Mouse (Mus musculus) left cerebral cortex, postnatal 4 days (tissue): Measurements from ENCODE around the gene Nmu. TPM values are rescaled to one million over a fixed set of nuclear protein-coding genes. Genes with fewer than 3 reads are reported as not detected.
A peak's percentile ranks its signal among the peaks of the same experiment; 100 is the strongest.

ENCODE experiments used
- DNase-seq: peaks from one replicate; pipeline ENCODE4 v3.0.0-alpha.2; 2022
- intact Hi-C: fragments of 180-260 bp; cut with DNase I; formaldehyde crosslinking; loops from one replicate; pipeline ENCODE4 v1.15.1; 2025
- total RNA-seq, 2 experiments: library from RNA; stranded (reverse); gene quantifications; 2 replicates each; pipeline ENCODE4 v1.2.3; 2021

Nmu gene
- not detected for total RNA-seq

DNA sequence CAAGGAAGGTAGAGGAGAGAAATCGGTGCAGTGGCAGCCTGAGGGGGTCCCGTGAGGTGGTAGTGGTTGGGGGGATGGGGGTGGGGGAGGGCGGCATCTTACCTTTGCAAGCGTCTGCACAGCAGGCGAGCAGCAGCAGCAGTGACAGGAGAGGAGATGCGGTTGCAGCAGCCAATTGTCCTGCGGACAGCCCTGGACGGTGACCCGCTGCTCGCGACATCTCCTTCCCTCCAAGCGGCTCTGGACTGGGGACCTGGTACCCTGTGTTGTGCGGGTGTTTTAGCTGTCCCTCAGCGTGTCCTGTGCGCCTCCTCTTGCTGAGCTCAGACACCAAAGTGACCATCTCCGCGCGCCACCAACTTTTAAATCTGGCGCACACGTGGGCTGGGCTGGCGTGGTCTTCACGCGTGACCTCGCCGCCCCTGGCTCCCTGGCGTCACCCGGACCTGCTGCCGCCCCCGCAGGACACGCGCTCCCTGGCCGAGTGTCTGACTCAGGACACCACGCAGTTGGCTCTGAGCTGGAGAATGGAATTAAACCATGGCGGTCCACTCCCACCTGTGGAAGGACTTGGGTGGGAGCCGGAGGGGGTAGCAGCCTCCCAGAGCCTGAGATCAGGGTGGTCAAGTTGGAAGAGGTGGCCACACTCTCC lies at the start of gene Nmu:
Gene Nmu, minus strand, starts transcription at position 336 of the 652 bp plus-strand sequence.
- intact Hi-C loops: no loop called here
- DNase-seq: no peak

DNA sequence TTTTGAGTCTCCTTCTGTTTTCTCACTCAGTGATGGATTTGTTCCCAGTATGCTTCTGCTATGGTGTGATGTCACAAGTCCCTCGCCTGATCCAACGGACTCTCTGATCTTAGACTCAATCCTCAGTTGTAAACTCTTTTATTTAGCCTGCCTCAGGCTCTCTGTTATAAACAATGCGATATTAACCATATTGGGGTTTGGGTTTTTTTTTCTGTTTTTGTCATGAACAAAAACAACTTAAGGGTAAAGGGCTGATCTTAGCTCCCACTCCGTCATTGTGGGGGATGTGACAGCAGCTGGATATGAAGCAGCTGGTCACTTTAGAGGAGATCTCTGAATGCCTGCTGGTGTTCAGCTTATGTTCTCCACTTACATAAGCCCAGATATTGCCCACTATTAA lies 48.1 kb upstream of the Nmu start:
- no peak for DNase-seq
- intact Hi-C loops: loop anchor here (10.0 kb wide), 1 partner anchor 547 kb away; no protein-coding TSS in a partner anchor

DNA sequence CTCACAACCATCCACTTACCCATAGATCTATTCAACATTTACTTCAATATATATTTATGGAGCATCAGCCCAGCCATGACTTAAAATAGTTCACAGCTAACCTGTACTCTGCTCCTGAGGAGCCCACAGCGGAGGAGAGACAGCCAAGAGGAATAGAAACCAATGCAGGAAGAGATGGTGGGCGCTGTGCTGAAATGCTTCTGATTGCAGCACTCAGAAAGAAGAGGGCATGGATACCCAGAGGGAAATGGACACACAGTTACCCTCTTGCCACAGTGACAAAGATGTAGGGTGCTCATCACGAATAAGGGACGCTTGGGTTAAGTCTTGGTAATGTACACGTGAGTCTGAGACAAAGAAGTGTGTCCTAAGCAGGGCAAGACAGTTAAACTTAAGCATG lies 30.8 kb upstream of the Nmu start:
- intact Hi-C loops: no loop called here
- DNase-seq: no peak

DNA sequence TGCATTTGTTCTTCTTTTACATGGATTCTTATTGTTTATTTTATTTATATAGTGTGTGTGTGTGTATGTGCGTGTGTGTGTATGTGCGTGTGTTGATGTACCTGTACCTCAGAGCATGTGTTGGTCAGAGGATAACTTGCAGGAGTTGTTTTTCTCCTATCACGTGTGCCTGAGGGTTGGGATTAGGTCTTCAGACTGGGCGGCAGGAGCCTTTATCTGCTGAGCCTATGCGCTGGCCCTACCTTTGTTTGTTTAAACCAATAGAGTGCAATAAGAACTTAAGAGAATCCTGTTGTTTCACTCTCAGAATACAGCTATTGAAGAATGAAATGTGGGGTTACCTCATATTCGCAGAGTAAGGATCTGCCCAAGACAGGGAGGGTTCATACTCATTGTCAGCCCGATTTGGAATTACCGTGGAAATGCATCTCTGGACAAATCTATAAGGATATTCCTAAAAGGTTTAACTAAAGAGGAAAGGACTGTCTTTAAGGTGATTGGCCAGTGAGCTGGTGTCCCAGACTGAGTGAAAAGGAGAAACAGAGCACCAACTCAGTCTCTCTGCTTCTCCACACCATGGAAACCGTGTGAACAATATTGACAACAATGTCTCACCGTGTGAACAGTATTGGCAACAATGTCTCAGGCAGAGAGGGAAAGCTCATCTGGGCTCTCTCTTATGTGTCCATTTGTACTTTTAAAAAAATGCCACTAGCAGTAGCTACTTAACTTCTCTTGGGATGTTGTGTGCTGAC lies 25.6 kb upstream of the Nmu start:
- intact Hi-C loops: no loop called here
- no peak for DNase-seq

DNA sequence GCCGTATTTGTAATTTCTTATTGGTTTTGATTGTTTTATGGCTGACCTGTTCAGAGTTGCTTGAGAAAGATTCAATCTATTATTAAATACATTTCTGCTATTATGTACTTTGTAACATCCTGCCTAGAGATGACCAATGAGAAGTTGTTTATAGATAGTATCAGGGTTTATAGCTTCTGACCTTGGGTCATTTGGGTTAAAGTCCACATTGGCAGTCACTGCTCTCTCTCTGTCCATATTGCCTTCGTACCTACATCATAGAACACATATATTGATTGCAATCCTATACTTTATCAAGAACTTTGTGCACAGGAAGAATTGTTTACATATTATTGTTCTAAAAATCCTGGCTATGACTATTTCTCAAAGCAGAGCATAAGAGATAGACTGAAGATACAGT lies 24.9 kb upstream of the Nmu start:
- intact Hi-C loops: no loop called here
- no peak for DNase-seq

DNA sequence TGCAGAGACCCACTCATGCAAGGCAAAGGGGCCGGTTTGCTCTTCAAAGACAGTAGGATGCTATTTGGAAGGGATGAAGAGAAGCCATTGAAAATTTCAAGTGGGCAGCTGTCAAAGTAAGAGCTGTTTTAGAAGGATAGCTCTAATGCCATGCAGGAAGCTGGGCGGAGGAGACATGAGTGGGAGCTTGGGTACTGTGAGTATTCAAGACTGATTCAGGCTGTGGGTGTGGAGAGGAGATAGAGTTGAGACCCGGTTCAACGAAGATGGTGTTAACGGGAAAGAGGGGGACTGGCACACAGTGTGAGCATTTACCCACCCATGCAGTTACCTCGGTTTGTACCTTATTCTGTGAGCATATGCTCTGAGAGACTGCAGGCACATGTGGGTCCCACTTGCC lies 20.1 kb upstream of the Nmu start:
- DNase-seq: no peak
- intact Hi-C loops: no loop called here

DNA sequence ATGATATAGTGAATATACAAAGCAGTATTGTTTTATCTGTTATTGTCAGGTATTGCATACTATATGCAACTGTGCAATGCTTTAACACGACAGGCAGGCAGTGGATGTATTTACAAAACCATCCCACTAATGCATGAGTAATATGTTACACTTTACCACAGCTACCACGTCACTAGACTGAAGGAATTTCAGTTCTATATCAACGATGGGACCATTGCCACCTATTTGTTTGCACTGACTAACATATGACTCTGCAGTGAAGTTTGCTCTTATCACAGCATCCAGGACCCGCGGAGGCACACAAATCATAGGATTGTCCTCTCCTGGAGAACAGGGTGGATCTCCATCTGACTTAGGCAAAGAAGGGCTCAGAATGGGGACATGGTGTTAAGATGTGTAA lies 18.2 kb upstream of the Nmu start:
- no peak for DNase-seq
- intact Hi-C loops: no loop called here

DNA sequence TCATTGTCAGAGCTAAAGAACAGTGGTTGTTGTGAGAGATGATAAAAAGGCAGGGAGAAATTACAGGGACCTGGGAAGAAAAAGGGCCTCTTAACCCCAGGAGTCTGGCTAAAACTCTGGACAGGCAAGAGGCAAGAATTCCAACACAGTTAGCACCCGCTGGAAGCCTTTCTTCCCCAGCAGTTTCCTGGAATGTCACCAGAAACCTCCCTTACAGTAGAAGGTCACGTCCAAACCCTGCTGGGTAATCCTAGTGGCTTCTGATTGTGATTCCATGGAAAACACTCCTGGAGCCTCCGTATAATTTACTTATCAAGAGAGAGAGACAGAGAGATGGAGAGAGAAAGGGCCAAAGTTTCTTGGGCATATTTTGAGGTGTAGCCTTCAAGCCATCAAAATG lies 15.6 kb upstream of the Nmu start:
- no peak for DNase-seq
- intact Hi-C loops: no loop called here

DNA sequence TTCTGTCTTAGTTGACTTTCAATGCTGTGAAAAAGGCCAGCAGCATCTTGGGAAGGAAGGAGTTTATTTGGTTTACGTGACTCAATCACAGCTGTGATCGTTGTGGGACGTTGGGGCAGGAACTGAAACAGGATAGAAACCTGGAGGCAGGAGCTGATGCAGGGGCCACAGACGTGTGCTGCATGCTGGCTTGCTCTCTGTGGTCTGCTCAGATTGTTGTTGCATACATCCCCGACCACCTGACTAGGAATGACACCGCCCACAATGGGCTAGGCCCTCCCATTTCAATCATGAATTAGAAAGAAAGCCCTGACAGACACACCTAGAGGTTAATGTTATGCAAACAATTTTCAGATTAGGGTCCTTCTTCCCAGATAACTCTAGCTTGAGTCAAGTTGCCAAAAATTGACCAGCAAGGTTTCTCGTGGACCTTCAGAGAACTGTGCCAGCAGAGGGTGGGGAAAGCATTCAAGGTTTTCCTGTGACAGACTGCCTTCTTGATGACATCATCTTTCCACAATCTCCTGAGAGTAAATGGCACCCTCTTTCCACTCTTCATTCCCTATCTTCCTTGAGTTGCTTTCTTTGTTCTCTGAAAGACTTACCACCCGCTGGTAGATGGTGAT lies 5.7 kb upstream of the Nmu start:
- DNase-seq: no peak
- intact Hi-C loops: no loop called here

DNA sequence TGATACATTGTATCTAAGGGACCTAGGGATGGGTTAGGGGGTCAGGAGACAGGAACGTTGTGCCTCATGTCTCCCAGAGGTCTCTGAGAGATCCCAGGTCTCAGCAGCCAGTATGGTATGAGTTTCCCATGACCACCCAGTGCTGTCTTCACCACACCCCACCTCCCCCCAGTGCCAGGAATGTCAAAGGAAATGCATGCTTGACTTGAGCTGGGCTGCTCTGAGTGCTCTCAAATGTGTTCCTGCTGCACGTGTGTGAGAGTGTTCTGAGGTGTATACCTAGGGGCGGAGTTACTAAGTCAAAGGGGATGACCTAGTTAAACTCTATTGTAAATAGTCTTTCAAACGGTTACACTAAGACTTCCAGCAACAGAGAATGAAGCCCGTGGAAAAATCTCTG lies 1.8 kb upstream of the Nmu start:
- intact Hi-C loops: no loop called here
- no peak for DNase-seq

DNA sequence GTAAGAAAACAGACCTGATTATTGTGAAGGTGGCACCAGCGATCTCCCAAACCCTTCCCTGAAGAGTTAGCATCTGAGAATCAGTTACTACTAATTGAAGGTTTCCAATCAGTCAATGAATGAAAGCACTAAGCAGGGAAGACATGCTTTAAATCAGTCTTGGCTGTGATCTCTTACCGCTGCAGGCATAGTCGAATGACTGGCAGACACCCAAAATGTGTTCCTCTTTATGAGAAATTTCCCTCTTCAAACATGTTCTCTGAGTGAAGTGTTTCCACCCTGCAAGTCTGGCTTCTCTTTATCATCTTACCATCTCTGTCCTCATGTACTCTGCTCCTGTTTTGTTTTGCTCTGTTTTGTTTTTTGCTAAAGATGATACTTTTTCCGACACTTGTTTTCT lies 2.8 kb downstream of the Nmu start:
- intact Hi-C loops: no loop called here
- no peak for DNase-seq

DNA sequence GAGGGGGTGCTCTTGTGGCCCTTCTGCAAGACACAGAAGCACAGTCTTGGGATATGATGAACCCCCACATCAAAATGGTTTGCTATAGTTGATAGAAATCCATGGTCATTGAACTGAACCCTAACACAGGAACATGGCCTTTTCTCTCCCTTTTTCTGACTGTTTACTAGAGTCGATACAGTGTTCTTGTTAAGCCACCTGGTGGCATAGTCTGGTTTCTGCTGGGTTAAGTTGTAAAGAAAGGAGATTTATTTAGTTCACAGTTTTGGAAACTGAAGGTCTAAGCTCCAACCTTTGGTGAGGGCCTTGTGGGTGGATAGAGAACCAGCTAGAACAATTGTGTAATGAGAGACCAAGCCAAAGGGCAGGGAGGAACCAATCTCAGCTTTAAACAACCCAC lies 3.5 kb downstream of the Nmu start:
- no peak for DNase-seq
- intact Hi-C loops: no loop called here

DNA sequence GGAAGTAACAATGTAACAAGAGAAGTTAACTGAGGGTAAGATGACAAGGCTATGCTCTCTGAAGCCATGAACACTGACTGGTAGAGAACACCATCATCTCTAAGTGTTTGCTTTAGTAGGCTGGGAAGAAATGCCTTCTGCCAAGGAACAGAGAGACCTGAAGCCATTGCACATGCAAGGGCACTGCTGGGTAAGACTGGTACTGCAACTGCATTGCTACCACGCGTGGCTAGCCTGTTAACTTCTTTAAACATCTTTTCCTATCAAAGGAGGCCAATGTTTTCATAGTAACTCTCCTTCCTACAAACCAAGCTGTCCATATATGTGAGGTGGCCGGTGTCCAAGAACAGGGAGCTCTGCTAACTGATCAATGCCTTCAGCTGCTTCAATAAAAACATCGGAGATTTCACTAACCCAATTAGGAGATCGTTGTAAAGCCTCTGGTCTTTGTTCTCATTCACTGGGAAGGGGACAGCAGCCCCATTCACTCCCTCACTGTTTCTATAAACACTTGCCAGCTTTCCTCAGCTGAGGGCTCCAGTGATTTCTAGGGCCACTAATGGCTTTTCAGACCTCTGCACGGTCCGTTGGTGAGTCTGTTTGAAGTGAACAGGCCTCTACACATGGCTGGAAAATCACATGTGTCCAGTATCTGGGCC lies 11.5 kb downstream of the Nmu start:
- intact Hi-C loops: no loop called here
- DNase-seq: no peak

DNA sequence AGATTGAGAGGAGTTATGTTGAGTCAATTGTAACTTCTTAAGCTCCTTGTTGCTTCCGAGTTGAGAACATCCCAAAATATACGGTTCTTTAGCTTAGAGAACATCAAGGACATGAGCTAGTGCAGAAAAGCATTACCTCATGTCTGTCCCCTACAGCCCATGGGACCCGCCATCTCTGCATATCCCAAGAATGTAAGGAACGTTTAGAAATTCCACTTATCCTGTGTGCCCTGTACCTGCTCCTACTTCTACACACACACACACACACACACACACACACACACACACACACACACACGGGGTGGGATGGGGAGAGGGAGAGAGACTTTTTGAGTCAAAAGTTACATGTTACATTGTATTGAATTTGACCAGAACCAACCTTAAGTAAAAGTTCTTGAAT lies 12.1 kb downstream of the Nmu start:
- intact Hi-C loops: no loop called here
- DNase-seq: no peak

DNA sequence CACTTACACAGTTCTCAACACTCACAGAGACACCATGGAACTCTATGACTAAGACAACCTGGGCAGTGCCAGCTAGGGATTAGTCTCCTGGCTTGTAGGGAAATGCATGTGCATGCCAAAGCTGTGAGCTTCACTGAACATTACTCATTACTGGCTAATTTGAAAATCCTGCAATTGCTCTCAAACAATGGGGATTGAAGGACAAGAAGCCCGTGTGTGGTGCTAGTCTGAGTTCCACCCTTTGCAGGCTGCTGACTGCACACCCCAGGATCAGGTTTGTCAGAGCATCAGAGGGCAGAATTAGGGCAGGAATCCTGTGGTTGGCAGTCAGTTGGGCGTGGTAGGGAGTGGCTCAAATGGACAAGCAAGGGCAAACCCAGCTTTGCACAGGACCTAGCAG lies 17.5 kb downstream of the Nmu start:
- intact Hi-C loops: no loop called here
- peak; percentile 21 for DNase-seq

DNA sequence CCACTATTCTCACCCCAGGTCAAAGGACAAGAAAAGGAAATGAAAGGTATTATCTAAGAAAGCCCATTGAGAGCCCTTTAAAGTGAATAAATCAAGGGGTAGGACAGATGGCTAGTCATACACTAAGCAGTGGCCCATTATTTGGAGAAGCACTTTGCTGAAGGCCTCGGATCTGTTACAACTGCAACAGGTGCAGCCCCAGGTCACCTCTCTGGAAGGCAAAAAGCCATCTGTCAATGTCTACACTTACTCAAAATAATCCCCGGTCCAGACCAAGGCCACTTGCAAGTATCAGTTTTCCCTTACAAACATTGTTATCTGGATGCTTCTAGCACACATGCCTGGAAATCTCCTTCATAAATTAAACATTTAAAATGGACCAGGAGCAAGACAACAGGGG lies 22.7 kb downstream of the Nmu start:
- no peak for DNase-seq
- intact Hi-C loops: no loop called here

DNA sequence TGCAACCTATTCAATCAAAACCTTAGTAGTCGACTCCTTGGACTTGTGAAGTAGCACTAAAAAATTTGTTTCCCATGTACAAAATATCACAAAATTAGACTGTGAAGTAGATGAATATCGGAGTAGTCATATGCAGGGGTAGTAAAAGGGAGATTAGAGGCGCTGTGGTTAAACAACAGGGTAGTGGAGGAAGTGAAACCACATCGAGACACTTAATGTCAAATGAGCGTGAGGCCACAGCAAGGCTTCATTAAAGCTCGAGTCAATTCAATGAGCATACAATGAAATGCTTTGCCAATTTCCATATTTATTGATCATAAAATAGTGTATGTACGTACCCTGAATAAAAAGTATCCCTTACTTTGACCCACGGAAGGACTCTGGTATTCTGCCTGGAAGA lies 26.5 kb downstream of the Nmu start:
- DNase-seq: no peak
- intact Hi-C loops: no loop called here

DNA sequence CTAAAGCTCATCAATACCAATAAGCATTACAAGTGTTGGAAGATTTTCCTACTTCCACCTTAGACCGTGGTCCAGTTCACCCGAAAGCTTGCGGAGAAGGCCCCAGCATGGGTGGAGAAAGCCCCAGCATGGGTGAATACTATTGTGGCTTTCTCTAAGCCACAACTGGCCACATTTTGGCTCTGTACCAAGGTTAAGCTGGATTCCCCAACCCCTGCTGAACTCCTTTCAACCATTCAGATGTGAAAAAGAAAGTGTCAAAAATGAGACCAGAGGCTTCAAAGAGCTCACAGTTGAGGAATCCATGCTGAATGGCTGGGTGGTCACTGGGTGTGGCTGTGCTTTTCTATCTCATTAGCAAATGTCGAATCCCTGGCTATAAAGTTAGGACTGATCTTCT lies 29.8 kb downstream of the Nmu start:
- intact Hi-C loops: no loop called here
- no peak for DNase-seq

DNA sequence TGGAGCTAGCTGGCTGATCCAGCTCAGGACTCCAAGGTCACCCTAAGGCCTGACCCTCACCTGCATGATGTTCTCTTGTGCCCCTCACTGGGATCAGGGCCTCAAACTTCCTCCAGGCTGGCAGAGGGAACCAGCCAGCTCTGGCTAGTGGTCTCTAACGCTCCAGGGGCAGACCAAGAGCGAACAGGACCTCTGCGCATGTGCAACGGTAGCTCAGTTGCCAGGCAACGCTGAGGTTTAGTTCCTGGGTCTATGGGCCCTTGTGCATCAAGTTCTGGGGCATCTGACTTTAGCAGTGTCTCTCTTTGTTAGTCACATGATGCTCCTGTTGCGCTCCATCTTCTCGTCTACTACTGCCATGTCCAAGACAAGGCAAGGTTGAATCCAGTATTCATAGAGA lies 32.6 kb downstream of the Nmu start, which contains the start of gene Pdcl2:
Gene Pdcl2, minus strand, starts transcription at position 204 of the 400 bp plus-strand sequence.
- no peak for DNase-seq

DNA sequence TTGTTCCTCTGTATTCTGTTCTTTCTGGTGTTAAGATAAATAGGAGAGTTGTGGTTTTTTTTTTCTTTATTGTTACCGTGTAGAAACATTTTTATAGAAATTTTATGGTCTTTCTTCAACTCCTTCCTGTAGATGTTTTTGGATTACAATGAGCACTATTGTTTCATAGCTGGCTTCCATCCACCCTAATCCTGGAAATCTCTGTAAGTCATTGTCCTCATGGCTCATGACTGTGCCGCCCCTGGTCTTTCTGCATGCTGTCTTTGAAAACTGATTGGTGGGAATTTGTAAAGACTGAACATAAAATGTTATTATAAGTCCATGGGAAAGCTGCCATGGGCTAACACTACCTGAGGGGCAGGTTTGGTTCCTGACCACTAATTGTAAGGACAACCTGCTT lies 36.3 kb downstream of the Nmu start:
- intact Hi-C loops: no loop called here
- no peak for DNase-seq

More for the DNA sequence above, 32.6 kb downstream of the Nmu start, which contains the start of gene Pdcl2:
- intact Hi-C loops: no loop called here

DNA sequence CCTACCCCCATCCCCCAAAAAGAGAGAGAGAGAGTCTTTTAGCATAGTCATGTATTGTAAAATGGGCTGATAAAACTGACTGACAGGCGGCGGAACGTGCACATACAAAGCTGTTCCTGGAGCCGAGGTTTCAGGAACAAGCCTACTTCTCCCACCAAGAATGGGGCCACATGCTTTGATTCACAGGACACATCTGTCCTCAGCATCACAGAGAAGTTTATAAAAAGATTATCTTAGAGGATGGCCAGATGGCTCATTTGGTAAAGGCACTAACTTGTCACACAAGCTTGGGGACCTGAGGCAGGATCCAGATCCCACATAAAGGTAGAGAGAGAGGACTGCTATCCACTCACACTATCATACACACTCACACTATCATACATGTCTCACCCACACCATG lies 38.5 kb downstream of the Nmu start:
- no peak for DNase-seq

More for the DNA sequence above, 38.5 kb downstream of the Nmu start:
- intact Hi-C loops: no loop called here
